Mouse (Mus musculus): Measurements from ENCODE around the gene Lzts2. TPM values are rescaled to one million over a fixed set of nuclear protein-coding genes. Genes with fewer than 3 reads are reported as not detected.

The Lzts2 gene
- polyA plus RNA-seq, 1 experiment from 2014 or later = 41.0 TPM

- WGBS = 10% methylated on average over 20 of the region's 20 CpGs
- Histone ChIP-seq H3K9ac (ENCODE audit: low read depth, low read length) (peak overlapping the region; percentile 76), H3K9me3 (ENCODE audit: control insufficient read depth, low read length) (no peaks in the 10 kb centered on the region), H3K4me3 (ENCODE audit: low read depth, low read length) (peak overlapping the region; percentile 51), H3K27ac (ENCODE audit: low read depth, low read length) (no peak overlapping the region), H3K4me1 (replicated peaks; ENCODE audit: control insufficient read depth, insufficient read depth, low read length) (peaks cover 7% of the 10 kb centered on the region; the same call in 1 of the 2 replicates), H3K36me3 (ENCODE audit: control insufficient read depth, insufficient read depth, low read length) (no peaks in the 10 kb centered on the region), H3K27me3 (ENCODE audit: control insufficient read depth, insufficient read depth, low read length) (peaks cover 42% of the 10 kb centered on the region), H3K4me2 (replicated peaks; ENCODE audit: low read depth, low read length) (peak overlapping the region; percentile 75)
- DNase-seq (ENCODE audit: low spot score) (peak; percentile 89), ATAC-seq (ENCODE audit: low FRiP score) (peak; percentile 48; the same call in 1 of the 2 replicates)
Measured at GRCm38 (mm10) chr19:45073871-45074542, 59.8 kb downstream of the Lzts2 start.

GRCm38 (mm10) chr19:45074580-45075322 is 60.5 kb downstream of the Lzts2 start, which contains the start of gene Kazald1:
Gene Kazald1, plus strand, starts transcription at chr19:45075241.
- H3K4me2 ChIP-seq (replicated peaks; ENCODE audit: low read depth, low read length) = peak within 1 kb of the TSS; percentile 75
- ATAC-seq (ENCODE audit: low FRiP score) (peak; percentile 86), DNase-seq (ENCODE audit: low spot score) (peak; percentile 97)
- H3K9ac ChIP-seq (ENCODE audit: low read depth, low read length) = peak within 1 kb of the TSS; percentile 76
- H3K9me3 ChIP-seq (ENCODE audit: control insufficient read depth, low read length) = no peaks in the 10 kb centered on the region
- H3K27ac ChIP-seq (ENCODE audit: low read depth, low read length) = peak within 1 kb of the TSS; percentile 7; the same call in 1 of the 2 replicates
- H3K4me1 ChIP-seq (replicated peaks; ENCODE audit: control insufficient read depth, insufficient read depth, low read length) = peaks cover 8% of the 10 kb centered on the region
- H3K36me3 ChIP-seq (ENCODE audit: control insufficient read depth, insufficient read depth, low read length) = no peaks in the 10 kb centered on the region
- 2% methylated on average over 45 of the region's 45 CpGs for WGBS
- H3K27me3 ChIP-seq (ENCODE audit: control insufficient read depth, insufficient read depth, low read length) = peaks cover 50% of the 10 kb centered on the region
- H3K4me3 ChIP-seq (ENCODE audit: low read depth, low read length) = peak within 1 kb of the TSS; percentile 51

DNA sequence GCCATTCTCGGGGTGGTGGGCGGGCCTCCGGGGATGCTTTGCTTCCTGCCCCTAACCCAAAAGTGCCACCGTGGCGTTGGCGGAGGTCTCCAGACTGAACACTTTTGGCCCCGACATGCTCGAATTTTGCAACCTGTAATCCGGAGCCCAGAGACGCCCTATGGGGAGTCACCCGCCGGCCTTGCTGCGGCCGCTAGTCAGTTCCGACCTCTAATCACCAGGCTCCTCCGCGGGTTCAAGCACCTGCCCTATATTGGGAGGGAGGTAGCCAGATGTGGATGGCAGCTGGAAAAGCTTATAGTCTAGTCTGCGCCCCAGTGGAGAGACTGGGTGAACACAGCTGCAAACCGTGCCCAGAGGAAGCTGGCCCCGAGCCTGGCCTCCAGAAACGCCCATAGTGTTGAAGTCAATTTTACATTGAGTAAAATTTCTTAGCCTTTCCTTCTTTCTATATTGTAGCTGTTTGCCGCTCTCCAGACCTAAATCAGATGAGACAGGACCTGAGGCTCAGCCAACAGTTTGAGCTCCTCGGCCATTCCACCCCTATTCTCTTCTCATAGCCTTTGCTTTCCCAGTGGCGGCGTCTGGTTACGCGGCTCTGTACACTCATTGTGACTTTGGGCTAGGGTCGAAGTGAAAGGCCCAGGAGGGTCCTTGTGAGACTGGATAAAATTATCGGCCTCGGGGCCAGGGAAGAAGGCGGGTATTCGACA is 61.3 kb downstream of the Lzts2 start:
- peaks cover 56% of the 10 kb centered on the region for H3K27me3 ChIP-seq (ENCODE audit: control insufficient read depth, insufficient read depth, low read length)
- under 1% methylated on average over 32 of the region's 32 CpGs for WGBS
- H3K4me3 ChIP-seq (ENCODE audit: low read depth, low read length) = peak overlapping the region; percentile 51
- no peak overlapping the region for H3K27ac ChIP-seq (ENCODE audit: low read depth, low read length)
- H3K9me3 ChIP-seq (ENCODE audit: control insufficient read depth, low read length) = no peaks in the 10 kb centered on the region
- peak overlapping the region; percentile 75 for H3K4me2 ChIP-seq (replicated peaks; ENCODE audit: low read depth, low read length)
- DNase-seq (ENCODE audit: low spot score) (peak; percentile 47), ATAC-seq (ENCODE audit: low FRiP score) (peak; percentile 52)
- peaks cover 15% of the 10 kb centered on the region for H3K4me1 ChIP-seq (replicated peaks; ENCODE audit: control insufficient read depth, insufficient read depth, low read length)
- H3K9ac ChIP-seq (ENCODE audit: low read depth, low read length) = peak overlapping the region; percentile 76
- no peaks in the 10 kb centered on the region for H3K36me3 ChIP-seq (ENCODE audit: control insufficient read depth, insufficient read depth, low read length)

DNA sequence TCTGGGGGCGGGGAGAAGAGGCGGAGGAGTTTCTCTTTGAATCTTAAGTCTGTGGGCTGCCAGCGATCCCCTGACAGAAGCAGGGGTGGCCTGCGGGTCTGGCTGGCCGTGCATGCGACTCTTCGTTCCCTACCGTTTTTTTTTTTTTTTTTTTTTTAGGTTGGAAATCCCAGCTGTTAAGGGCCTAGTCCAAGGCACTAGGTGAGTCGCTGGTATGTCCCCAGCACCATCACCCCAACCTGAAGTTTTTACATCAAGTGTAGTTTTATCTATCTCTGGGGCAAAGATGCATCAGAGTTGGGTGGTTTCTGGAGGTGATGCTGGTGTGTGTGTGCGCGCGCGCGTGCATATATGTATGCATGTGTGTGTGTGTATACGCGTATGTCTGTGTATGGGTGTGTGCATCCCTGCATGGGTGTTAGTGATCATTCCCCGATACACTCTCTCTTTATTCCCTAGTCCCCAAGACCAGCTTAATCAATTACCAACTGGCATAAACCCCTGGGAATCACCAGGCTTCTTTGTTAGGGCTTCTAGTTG is 61.9 kb downstream of the Lzts2 start:
- DNase-seq (ENCODE audit: low spot score) = no peak
- H3K27ac ChIP-seq (ENCODE audit: low read depth, low read length) = no peak overlapping the region
- no peaks in the 10 kb centered on the region for H3K36me3 ChIP-seq (ENCODE audit: control insufficient read depth, insufficient read depth, low read length)
- H3K4me1 ChIP-seq (replicated peaks; ENCODE audit: control insufficient read depth, insufficient read depth, low read length) = peaks cover 21% of the 10 kb centered on the region
- whole genome bisulfite sequencing = 8% methylated on average over 17 of the region's 17 CpGs
- peak overlapping the region; percentile 75; the same call in 1 of the 2 replicates for H3K4me2 ChIP-seq (replicated peaks; ENCODE audit: low read depth, low read length)
- H3K27me3 ChIP-seq (ENCODE audit: control insufficient read depth, insufficient read depth, low read length) = peaks cover 59% of the 10 kb centered on the region
- H3K4me3 ChIP-seq (ENCODE audit: low read depth, low read length) = peak overlapping the region; percentile 51
- H3K9ac ChIP-seq (ENCODE audit: low read depth, low read length) = no peak overlapping the region
- ATAC-seq (ENCODE audit: low FRiP score) = no peak
- no peaks in the 10 kb centered on the region for H3K9me3 ChIP-seq (ENCODE audit: control insufficient read depth, low read length)

Other genes starting within 250 kb of the Lzts2 start
- gene Slf2, start 83.3 kb upstream of the Lzts2 start, polyA plus RNA-seq (2014; fragmentation: Nextera tagmentation; extraction: Ambion mirVana) = 41.4 and 44.7 TPM in 2 replicates
- 7.2 and 7.9 TPM in 2 replicates for gene Sema4g, start 25.3 kb upstream of the Lzts2 start, polyA plus RNA-seq (2014; fragmentation: Nextera tagmentation; extraction: Ambion mirVana)
- gene Twnk, start 8.8 kb upstream of the Lzts2 start, polyA plus RNA-seq (2014; fragmentation: Nextera tagmentation; extraction: Ambion mirVana) = 15.0 and 16.6 TPM in 2 replicates
- gene Mrpl43, start 8.0 kb upstream of the Lzts2 start, polyA plus RNA-seq (2014; fragmentation: Nextera tagmentation; extraction: Ambion mirVana) = 69.0 and 75.0 TPM in 2 replicates
- 0.62 TPM in 1 of 2 replicates, not detected in the other for gene Pdzd7, start 31.3 kb downstream of the Lzts2 start, polyA plus RNA-seq (2014; fragmentation: Nextera tagmentation; extraction: Ambion mirVana)
- 22.7 and 23.8 TPM in 2 replicates for gene Sfxn3, start 33.1 kb downstream of the Lzts2 start, polyA plus RNA-seq (2014; fragmentation: Nextera tagmentation; extraction: Ambion mirVana)
- 2.9 and 3.9 TPM in 2 replicates for gene Kazald1, start 60.8 kb downstream of the Lzts2 start, polyA plus RNA-seq (2014; fragmentation: Nextera tagmentation; extraction: Ambion mirVana)
- gene Tlx1, start 136.3 kb downstream of the Lzts2 start, polyA plus RNA-seq (2014; fragmentation: Nextera tagmentation; extraction: Ambion mirVana) = 2.2 and 4.0 TPM in 2 replicates
- gene Lbx1, start 221.4 kb downstream of the Lzts2 start, polyA plus RNA-seq (2014; fragmentation: Nextera tagmentation; extraction: Ambion mirVana) = 7.6 and 8.5 TPM in 2 replicates

All from hindbrain, embryonic 11.5 days (tissue).